Mouse (Mus musculus) erythroblast, adult 5-6 weeks (primary cell): Measurements from ENCODE around the gene Rec114. TPM values are rescaled to one million over a fixed set of nuclear protein-coding genes. Genes with fewer than 3 reads are reported as not detected.
A peak's percentile ranks its signal among the peaks of the same experiment; 100 is the strongest.

Experiments used
- ATAC-seq: replicated peaks from 2 replicates; pipeline ENCODE4 v1.8.0; 2016; ENCODE audit warnings: moderate number of reproducible peaks, mild to moderate bottlenecking, moderate TSS enrichment, inconsistent platforms; ENCODE audit not compliant: poor library complexity, low FRiP score, severe bottlenecking
- total RNA-seq, 2 experiments: library from RNA; stranded (forward) in 1 of 2; stranded (reverse) in 1 of 2; fragments of 150-400 nt in 1 of 2; fragments of 200-764, 138-1000 nt in 1 of 2; gene quantifications; 2 replicates each; pipeline versions ENCODE4 v1.2.3 to v1.2.4; 2015 to 2017; ENCODE audit warnings: low replicate concordance in 2 of 2

Rec114 gene
- total RNA-seq, 2 experiments from 2014 or later, result 108 to 161 TPM

DNA sequence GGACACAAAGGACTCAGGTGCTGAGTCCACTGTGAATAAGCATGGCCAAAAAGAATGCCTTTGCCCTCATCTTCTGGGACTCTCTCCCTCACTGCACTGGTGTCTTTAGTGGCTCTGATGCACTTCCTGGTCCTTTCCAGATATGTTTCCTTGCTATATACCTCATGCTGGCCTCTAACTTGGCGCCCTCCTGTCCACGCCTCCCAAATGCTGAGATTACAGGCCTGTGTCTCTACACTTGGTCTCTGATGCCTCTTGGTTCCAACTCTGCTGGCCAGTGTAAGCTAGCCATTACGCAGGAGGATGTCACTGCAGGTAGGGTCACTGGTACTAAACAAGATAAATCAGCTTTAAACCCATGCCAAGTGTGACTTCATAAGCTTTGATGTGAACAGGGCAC is 75.6 kb downstream of the Rec114 start:
- no peak for ATAC-seq

DNA sequence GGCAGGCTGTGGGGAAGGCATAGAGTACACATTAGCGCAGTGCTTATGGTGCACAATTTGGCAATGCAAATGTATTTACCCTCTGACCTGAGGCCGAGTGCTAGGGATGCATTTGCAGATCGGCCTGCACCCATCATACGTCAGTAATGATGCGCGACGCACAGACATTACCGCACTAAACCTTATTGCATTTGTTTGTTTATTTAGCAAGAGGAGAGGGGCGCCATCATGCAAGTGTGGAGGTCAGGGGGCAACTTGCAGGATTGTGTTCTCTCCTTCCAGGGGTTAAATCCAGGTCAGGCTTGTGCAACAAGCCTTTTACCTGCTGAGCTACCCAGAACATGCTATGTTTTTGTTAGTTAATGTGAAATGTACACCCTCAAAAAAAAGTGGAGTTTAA is 76.5 kb downstream of the Rec114 start:
- ATAC-seq, result no peak

DNA sequence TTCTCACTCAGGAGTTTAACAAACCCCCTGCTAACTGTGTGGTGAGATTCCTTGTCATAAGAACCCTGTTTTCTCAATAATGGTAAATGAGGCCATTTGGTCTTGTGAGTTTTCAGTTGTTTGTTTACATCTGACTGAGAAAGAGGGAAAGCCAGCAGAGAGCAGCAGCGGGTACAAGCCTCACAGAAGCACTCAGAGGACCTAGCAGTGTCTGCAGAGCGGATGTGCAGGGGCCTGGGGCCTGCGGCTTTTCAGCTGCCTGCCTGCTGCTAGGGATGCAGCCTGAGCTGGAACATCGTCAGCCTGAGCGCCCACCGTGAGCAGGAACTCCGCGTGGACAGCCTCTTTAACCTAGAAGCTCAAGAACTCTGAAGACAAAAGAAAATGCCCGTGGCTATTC is 77.6 kb downstream of the Rec114 start:
- ATAC-seq, result no peak

DNA sequence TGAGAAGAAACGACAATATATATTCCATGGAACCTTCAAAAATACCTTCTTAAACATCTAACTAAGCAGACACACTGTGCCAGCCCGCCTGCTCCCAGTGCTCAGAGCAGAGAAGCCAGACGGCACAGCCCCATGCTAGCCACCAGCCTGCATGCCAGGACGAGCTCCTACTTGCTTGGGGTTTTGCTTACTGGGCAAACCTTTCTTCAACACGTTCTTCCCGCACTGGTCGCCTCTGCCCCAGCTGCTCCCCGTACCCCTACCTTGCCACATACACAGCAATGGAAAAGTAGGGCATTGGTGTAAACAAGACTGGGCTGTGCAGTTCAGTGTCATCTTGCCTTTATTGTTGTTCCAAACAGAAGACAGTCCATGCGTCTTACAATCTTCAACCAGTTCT is 78.3 kb downstream of the Rec114 start:
- no peak for ATAC-seq

DNA sequence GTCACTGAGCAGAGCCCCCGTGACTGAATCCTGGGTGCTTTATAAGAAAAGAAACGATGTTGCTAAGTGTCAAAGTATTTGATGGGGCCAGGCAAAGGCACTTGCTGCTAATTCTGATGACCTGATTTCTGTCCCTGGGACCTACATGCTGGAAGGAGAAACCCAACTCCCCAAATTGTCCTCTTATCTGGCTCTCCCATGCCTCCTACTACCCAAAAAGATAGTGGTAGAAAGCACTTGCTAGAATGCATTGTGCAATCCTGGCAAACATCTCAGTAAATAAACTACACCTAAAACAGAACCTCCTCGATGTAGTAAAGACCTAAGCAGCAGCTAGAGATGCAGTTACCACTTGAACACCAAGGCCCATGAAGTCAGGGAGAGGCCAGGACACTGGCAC is 81.0 kb downstream of the Rec114 start:
- ATAC-seq, result peak; percentile 14

DNA sequence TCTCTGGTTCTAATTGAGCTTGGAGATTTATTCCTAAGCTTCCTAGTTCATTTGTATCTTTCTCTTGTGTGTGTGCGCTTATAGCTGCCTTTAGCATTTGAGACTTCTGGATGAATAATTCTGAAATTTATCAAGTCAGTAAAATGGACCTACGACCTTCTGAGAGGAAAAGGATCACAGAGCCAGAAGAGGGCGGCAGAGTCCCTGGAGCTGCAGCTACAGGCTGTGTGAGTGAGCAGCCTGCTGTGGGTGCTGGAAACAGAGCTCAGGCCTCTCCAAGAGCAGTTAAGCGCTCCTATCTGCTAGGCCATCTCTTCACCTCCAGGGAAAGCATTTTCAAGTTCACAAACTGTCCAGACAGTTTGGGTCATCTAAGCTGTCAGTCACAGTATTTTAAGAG is 81.8 kb downstream of the Rec114 start:
- no peak for ATAC-seq

DNA sequence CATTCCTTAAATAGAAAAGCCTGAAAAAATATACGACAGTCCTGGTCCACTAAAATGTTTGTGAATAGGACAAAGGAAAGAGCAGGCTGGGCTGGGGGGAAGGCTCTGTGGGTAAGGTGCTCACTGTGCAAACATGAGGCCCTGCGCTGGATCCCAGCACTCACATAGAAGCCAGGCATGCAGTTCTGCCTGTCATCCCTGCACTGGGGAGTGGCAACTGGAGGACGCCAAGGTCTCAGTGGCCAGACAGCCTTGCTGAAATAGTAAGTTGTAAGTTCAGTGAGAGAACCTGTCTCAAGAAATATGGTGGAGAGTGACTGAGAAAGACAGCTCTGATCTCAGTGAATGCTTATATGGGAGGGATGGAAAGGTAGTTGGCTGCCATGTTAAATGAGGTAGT is 83.1 kb downstream of the Rec114 start:
- no peak for ATAC-seq

DNA sequence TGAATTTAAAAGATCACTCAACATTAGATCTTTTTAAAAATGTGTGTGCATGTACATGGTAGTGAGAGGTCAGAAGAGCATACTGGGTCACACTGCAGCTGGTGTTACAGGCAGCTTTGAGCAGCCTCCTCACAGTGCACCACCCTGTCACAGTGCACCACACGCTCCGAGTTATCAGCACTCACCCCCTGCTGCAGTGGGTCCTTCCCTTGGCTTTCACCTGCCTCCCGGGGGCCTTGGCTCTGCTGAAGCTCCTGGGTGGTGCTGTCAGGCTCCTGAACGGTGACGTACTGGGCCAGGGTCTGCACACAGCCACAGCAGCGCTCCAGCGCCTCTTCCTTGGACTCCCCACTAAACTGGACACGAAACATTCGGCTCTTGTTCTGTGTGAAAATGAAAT is 83.8 kb downstream of the Rec114 start:
- peak; percentile 56 for ATAC-seq

DNA sequence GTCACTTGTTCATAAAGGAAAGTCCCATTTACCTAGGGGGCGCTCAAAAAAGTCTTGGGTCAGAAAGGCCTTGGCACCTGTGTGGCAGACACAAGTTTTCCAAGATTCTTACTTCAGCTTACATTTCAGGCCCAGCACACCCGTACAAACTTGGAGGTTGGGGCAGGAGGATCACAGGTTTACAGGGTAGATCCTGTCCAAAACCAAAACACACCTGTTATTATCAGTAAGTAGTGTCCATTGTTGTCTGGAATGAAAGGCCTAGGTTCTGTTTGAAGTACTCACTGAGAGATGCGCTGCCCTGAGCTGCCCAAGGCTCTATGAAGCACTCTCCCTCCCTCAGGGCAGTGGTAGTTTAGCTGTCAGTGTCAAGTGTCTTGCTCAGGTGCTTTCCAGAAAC is 84.4 kb downstream of the Rec114 start:
- no peak for ATAC-seq

DNA sequence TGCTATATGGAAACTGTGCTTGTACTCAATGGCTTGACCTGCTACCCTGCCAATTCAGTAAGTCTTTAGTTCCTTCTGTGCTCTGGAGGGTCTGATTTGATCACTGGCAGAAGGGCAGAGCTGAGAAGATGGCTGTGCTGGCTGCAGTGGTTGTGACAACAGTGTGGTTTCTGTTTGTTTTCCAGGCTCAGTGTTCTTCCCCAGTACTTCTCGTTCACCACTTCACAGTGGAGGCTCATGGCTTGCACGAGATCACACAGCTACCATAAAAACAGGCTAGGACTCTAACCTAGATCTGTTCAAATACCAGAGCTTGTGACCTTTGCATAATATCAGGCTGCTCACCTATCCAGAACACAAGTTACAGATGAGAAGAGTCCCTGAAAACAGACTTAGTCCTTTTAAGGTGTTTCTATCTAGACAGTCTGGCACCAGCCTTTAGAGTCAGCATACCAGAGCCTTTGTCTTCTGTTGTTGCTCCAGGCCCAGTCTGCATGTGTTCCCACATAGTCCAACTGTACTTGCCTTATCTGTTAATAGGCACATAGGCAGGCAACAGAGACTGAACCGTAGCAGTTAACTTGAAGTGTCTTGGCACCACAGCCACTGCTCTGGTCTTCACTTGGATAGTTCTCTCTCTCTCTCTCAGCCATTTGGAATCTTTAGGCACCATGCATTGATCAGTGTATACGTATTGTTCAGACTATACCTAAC is 85.0 kb downstream of the Rec114 start:
- ATAC-seq, result no peak

DNA sequence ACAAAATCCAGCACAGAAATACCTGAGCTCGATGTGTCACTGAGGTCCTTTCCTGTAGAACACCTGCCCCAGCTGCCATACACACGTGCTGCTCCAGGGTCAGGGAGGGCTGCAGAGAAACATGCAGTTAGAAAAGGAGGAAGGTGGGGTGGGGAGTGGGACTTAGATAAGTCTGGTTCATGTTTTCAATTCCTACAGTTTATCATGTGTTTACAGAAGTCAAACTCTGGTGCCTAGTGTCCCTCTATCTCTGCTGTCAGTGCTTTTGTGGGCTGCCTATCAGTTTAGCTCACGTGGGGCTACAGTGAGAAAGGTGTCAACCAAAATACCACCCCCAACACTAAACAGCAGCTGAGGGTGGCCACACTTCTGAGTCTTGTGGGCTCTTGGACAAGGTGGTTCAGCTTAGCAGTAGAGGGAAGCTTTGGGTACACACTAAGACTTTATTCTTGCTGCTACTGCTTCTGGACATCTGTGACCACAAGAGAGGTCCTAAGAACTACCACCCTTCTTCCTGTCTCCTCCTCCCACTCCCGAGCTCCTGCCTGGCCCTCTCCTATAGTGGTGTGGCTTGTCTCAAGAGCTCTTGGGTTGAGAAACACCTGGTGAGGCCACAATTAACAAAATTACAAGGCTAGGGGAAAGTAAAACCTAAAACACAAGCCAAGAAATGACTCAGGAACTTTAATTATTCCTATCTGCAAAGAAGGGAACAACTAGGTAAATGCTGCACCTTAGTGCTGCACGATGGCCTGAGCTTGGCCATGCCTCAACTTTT is 85.8 kb downstream of the Rec114 start:
- ATAC-seq, result peak; percentile 74

DNA sequence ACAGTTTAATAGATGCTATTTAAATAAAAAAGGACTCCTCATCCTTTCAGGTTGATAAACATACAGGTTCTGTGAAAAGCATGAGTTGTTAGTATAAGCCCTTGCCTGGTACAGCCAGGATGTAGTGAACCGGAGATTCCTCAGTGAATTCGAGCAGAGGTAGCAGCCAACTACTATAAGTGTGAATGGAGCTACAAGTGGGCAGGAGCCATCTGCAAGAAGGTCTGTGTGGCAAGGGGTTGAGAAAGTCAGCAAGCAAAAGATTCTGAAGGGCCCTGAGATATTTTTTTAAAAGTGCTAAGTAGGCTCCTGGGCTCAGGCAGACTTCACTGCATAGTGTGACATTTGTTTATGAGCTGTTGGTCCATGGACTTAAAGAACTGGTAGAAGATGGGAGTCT is 86.9 kb downstream of the Rec114 start:
- ATAC-seq, result no peak

DNA sequence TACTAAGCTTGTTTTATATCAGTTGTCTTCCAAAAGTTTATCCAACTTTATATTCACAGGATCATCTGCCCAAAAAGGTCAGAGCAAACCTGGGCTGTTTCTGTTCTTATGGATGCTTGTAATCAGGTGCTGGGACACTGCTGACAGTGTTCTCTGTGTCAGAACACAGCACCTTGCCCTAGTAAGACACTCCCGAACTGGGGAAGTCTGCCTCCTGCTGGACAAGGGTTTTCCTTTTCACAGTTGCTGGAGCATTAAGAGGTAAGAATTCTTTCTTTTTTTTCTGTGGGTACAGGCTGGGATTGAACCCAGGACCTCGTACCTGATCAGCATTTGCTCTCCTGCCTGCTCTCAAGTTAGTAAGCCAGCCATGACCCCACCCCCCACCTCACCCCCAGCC is 87.4 kb downstream of the Rec114 start:
- peak; percentile 62 for ATAC-seq

DNA sequence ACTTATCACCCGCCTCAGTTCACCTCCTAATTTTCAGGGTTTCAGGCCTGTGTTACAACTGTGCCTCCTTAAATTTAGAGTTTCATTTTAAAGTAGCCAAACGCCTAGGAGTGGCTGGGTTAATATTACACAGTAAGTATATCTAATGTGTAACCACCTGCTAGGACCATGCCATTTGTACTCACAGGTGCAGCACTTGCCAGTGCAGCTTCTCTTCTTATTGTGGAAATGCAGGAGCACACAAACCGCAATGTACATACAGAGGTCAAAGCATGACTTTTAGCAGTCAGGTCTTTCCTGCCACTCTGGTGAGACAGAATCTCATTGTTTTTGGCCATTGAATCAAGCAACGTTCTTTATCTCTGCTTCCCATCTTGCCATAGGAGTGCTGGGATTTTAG is 89.3 kb downstream of the Rec114 start:
- ATAC-seq, result no peak

DNA sequence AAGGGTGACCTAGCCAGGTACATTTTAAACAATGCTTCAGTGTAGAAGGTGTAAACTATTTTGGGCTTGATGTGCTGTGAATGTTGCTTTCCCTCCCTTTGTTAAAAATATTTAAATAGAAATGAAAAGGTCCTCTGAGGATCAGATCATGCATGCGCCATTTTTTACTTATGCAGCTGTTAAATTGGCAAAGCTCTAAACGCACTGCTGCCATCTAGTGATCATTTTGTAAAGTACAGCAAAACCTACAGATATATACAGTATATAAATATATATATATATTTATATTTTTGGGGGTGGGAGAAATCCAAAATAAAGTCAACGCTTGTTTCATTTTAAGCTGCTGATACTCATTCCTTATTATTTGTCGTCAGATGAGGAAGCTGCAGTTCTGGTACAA is 91.8 kb downstream of the Rec114 start:
- 0 out of 2 replicates have a peak, but pooled peaks have one; percentile 47 for ATAC-seq

DNA sequence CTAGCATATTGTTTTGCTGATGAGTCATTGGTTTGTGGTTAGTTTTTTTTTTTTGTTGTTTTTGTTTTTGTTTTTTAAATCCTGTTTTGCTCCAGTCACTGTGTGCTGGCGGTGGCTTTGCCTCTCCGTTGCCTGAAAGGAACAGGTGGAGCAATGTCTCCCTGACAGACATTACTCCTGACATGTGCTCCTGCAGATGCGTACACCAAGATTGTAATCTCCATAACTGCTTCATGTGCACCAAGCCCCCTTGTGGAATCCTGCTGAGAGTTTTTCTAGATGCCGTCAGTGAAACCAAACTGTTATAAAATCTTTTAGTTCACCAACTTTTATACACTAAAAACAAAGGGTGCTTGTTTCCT is 94.5 kb downstream of the Rec114 start:
- no peak for ATAC-seq

DNA sequence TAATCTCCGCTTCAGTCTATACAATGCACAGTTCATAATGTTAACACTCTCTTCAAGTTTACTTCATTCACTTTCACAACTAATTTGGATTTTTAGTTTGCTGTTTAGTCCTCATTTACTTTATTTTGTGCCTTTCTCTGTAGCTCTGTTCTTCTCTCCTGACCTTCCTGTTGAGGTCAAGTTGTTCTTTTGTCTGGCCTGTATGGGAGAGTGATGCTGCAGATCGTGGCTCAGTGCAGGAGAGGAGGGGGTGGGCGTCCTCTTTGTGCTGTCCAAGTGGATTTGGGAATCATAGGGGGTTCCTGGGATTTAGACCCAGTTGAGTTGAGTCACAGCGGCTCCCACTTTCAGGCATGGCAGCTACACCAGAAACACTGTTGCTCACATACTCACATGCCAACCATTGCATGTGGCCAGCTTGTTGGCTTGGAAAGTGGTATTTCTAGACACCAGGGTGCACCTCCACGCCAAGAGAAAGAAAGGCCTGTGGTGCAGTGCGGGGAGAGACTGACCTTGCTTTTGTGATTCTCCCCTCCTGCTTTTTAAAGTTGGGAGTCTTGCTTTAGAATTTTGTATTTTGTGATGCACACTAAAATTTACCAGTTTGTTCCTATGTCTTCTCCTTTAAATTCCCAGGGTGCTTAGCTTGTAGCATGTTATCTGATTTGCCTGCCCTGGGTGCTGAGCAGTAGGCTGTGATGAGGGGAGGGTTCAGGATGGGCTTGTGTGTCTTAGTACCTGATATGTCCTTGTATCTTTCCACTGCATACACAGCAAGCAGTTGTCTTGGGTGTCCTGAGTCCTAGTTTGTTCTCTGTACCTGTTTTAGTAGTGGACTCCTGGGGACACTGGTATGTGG is 95.1 kb downstream of the Rec114 start:
- 0 out of 2 replicates have a peak, but pooled peaks have one; percentile 22 for ATAC-seq

DNA sequence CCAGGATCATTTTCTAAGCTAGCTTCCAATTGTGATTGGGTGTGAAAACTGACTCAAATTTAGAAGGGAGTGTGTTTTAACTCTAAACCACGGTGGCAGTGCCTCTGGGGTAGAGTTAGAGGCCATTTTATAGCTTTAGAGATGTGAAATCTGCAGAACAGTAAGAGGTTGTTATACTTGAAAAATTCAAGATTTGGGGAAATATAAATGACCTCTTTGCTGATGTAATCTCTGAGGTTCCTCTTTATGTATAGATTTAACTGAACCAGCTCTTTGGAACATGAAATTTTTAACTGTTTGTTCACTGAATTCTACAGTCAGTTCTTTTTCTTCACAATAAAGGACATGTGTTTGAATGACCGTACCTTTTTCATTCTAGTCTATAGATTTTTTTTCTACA is 113.3 kb downstream of the Rec114 start:
- ATAC-seq, result no peak

DNA sequence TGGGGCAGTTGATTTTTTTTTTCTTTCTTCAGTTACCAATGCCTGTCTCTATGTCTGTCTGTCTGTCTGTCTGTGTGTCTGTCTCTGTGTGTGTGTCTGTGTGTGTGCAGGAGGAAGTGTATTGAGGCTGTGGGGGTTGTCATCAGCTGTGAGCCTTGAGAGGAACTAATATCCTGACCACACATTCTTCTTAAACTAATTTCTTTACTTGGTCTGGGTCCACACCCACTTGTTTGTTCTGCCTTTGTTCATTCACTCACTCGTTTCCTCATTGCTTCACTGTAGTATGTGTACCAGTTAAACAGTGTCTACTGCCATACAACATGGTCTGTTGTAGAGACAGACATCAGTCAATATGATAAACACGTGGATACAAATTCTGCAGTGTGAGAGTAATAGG is 116.6 kb downstream of the Rec114 start:
- ATAC-seq, result no peak

DNA sequence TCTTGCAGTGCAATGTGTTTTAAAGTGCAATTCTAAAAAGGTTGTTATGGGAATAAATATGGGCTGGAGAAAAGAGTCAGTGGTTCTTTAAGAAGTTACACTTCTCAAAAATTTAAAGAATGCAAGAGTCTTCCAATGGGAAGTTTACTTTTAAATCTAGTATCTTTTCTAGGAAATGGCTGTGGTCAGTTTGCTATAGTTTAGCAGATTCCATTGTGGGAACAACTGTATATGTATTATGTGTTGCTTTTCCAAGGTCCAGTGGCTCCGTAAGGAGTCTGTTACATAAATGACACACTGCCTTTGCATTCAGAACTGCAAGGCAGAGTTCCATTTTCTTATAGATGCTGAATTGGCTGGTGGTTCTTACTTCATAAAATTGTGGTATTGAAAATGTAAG is 120.8 kb downstream of the Rec114 start:
- ATAC-seq, result no peak
